Mouse (Mus musculus): ENCODE results near the gene Ppp3ca. TPM values are rescaled to one million over a fixed set of nuclear protein-coding genes. Genes with fewer than 3 reads are reported as not detected.

The Ppp3ca gene
- 16.8 and 20.6 TPM in 2 replicates for polyA plus RNA-seq (2012; rRNA removed)

DNA sequence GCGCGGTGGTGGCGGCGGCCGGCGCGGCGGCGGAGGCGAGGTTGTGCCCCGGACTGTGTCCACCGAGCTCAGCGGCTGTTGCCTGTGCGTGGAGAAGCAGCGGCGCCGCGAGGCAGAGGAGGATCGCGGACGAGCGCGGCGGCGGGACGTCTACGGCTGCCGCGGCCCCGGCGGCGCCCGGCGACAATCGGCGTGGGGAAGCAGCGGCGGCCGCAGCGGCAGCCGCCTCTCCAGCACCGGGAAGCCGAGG is at the start of gene Ppp3ca:
TSS of gene Ppp3ca (plus strand) at position 15 of the 250 bp plus-strand sequence.
- no peak for DNase-seq (ENCODE audit: low read depth)

DNA sequence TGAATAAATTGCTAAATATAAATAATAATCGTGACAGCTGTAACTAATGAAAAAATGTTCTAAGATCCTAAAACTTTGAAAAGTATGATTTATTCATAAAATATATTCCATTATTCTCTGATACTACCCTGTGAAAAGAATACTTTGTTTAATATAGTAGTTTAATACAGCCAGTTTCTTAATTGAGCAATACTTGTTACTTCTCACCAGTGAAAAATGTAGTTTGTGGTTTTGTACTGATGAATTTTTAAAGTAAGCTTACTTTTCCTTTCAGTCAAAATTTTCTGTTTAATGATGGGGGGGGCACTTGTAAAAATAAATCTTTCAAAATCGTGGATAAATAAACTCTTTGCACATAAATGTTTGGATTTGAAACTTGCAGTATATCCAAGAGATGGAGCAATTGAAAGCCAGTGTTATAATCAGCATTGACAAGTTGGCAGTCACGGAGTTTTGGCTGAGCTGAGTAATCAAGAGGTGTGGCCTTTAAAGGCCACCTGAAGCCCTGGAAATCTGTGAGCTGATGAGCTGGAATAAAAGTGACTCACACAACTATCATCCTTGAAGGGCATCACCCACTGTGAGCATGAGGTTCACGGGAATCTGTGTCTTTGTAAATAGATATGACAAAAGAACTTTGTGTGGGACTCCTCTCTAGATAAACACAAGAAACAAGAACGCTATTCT is 29.2 kb upstream of the Ppp3ca start:
- DNase-seq (ENCODE audit: low read depth) = peak; percentile 5

DNA sequence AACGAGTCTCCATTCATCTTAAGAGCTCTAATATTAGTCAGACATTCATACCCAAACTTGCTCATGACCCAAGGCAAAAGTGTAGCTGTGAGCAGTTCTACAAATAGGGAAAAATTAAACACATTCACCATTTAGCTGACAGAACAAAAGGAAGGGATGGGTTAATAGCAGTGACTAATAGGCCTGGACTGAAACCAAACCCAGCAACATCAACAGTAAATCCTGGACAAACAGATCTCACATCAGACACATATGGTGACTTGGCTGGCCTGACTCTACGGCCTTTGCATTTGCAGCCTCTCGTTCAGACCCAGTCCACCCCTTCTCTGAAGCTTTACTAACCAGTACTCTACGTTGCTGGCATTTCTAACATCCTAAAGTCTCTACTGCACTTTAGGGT is 19.0 kb upstream of the Ppp3ca start:
- no peak for DNase-seq (ENCODE audit: low read depth)

DNA sequence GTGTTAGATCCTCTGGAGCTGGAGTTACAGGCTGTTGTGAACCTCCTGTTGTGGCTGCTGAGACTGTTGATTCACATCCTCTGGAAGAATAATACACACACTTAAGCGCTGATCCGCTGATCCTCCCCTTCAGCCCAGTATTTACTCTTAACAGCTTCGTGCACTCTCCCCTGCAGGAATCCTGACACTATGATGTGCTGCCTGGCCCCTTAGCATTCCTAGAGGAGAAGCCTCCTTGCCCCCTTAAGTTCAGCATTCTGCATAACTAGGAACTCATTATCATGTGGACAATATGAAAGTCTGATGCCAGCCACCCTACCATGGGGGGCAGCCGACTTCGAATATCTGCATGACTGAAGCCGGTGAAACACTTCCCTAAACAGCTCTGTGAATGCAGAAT is 18.4 kb upstream of the Ppp3ca start:
- no peak for DNase-seq (ENCODE audit: low read depth)

DNA sequence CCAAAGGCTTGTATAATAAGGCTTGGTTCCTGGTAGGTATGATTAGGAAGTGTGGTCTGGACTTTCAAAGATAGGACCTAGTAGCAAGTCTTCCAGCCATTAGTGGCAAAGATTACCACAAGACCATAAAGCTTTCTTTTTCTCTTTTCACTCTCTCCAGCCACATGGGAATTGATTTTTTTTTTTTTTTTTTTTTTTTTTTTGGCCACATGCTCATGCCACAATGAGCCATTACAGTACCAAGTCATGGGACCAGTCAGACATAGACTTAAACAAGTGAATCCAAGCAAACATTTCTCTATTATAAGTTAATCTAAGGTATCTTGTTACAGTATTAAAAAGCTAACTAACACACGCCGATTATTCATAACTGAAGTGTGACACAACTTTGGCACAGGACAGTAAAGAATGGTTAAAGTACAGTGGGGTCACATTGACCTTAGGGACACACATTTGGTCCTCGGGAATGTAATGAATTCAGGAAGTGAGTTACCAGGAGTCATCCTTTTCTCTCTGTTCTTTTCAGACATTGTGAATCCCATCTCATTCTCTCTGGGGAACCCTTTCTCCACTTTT is 13.4 kb upstream of the Ppp3ca start:
- DNase-seq (ENCODE audit: low read depth) = no peak

DNA sequence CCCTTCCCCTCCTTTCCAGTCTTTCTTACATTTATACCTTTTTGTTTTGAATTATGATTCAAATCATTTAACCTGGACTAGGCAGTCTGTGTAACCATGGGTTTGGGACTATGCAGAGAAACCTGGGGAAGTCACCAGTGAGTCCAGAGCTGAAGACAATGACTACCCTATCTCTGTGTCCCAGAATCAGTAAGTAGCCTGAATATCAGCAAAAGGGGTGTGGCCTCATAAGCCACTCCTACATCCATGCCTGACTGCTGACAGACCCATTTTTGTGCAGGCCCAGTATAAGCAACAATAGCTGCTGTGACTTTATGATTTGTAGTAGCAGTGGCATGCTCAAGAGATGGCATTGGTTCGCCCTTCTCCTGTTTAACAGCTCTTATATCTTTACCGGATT is 11.2 kb upstream of the Ppp3ca start:
- DNase-seq (ENCODE audit: low read depth) = no peak

DNA sequence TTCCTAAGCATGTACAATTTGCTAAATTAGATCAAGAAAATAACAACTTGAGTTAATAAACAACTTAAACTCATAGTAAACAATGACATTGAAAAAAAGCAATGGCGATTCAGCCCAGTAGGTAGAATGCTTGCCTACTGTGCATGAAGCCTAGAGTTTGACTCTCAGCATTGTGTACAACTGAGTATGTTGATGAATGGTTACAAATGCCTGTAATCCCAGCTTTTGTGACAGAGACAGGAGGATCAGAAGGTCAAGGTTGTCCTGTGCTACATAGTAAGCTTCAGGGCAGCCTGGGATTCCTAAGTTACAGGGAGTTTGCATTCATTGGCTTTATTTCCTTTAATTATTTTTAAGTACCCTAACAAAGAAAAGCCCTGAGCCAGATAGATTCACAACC is 4.8 kb upstream of the Ppp3ca start:
- no peak for DNase-seq (ENCODE audit: low read depth)

DNA sequence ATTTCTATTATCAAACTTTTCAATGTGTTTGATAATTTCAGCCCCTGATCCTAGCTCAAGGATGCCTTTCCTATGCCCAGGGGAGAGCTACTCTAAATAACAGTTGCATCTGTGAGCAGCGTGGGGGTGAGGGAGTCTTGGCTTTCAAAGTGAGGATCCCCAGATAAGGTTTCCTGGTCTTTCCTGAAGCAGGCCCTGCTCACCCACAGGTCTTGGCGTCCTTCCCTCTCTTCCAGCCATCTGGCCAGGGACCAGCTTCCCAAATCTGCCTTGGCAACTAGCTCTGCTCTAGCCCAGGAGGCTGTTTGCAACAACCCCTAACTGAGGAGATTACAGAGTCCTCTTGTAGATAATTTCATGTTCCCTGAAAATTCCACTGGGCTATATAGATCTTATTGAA is 1.9 kb upstream of the Ppp3ca start:
- no peak for DNase-seq (ENCODE audit: low read depth)

DNA sequence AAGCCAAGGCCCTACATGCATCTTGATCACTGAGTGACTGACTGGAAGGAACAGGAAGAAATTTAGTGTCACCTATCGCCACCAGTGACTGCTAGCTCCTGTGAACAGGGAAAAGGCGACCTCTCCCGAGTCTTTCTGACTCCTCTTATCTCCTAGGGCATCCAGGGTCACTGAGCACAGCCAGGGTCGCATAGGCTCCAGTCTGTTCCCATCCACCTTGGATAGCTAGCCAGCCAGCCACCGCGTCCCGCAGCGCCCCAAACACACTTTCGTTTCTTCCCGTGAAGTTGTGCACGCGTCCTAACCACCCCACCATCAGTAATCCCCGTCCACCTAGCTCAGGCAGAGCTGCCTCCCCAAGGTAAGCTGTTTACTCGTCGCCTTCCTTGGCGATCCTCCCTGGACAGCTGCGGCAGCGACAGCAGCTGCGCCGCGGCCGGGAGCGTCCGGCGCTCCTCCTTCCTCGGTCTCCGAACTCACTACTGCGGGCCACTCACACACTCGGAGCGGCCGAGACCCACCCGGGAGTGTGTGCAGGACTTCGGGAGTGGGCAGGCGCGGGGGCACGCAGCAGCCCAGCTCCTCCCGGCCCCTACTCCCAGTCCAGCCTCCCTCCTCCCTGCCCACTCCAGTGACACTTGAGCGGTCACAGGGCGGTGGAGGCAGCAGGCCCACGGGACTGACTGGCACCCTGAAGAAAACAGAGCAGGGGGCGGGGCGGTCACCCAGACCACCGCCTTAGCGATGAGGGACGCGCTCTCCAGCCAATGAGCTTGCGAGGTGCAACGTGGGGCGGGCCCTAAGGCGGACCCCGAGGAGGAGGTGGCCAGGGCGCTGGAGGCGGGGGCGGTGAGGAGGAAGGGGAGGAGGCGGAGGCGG is 454 bp upstream of the Ppp3ca start:
- peak; percentile 34 for DNase-seq (ENCODE audit: low read depth)

DNA sequence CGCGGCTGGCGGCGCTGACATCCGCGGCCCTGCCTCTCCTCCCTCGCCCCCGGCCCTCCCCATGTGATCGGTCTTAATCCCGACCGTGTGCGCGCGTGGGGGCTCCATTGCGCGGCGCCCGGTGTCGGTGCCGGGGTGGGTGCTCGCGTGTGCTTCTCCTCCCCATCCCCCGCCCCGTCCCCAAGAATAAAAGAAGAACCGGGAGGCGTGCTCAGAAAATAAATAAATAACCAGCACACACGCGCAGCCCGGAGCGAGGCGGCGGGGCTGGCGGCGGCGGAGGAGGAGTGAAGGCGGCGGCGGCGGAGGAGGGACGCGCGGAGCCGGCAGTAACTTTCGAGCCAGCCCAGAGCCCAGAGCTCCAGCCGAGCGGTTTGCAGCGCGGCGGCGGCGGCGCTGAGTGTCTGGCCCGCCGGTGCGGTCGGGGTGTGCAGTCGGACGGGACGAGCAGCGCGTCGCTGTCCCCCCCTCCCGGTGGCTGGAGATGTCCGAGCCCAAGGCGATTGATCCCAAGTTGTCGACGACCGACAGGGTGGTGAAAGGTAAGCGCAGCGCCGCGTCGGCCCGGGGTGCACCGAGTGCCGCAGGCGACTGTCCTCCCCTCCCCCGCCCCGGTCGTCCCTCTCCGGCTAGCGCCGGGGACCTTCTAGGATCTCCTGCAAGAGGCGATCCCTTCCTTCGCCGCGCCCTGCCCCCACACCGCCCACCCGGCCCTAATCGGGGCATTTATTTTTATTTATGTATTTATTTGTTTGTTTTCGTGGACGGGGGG is 622 bp downstream of the Ppp3ca start:
- DNase-seq (ENCODE audit: low read depth) = no peak

DNA sequence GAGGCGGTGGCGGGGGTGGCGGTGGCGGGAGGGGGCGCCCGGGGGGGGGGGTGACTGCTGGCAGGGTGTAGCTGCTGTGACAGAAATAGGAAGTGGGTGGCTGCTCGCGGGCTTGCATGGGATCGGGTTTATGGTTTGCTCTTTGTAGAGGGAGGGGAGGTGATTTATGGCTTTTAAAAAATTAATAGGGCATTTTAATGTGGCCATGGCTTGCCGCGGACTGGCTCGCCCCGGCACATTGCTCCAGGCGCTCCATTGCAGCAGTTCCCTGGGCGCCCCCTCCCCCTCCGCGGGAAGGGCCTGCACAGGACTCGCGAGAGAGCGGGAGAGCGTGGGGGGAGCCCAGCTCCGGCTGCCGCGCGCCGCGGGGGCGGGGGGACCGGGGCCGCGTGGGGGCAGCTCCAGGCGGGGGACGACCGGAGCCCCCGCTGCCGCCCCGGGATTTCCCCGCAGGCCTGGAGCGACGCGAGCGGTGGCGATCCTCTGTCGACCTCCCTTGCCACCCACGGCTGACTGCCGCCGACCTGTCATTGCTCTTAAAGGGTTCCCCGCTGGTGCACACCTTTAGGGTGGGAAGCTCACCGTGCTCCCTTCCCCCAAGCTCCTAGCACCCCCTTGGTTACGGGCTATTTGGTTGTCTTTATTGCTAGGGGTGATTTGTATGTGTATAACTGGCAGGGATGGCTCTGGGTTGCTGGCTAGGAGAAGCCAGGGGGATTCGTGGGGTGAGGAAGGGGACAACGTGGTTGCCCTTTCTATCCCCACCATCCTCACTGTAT is 1.4 kb downstream of the Ppp3ca start:
- DNase-seq (ENCODE audit: low read depth) = no peak

DNA sequence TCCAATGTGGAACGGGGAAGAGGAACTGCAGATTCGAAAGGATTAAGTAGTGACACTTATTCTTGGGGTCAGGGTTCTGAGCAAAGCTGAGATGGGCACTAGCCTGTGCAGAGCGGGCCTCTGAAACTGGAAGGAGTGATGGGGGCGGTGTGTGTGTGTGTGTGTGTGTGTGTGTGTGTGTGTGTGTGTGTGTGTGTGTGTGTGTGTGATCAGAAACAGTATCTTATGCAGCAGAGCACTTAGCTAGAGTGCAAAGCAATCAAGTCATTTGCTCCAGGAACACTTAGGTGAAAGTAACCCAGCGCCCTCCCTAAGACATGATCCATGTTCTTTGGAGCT is 2.0 kb downstream of the Ppp3ca start:
- no peak for DNase-seq (ENCODE audit: low read depth)

DNA sequence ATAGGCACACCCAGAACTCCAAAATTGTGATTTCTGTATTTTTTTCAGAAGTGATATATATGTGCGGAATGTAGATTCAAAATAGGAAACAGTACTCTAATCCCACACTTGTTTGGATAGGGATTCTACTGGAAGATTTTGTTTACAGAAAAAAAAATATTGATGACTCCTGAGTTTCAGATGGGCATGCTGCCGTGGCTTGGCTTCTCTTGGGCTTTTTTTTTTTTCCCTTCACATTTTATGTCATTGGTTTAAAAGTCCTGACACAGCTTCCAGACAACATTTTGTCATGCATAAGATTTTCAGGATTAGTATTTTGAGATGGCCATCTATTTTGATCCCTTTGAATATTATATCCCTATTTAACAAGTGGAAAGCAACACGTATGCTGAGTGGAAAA is 2.9 kb downstream of the Ppp3ca start:
- no peak for DNase-seq (ENCODE audit: low read depth)

DNA sequence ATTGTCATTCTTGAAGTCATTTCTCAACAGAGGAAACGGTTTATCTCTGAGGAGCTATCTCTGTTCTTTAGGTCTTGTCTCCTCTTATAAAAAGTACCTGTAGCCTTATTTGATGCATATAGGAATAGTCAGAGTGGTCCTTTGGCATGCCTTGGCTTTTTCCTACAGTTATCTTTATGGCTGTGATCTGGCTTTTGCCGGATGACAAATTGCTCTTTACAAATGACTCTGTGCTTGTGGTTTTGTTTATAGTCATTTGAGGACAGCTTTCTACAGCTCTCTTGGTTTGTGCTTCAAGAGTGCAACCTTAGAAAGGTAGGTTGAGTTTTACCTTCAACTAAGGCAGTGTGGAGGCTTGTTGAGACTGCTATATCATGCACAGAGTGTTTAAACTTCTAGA is 3.4 kb downstream of the Ppp3ca start:
- no peak for DNase-seq (ENCODE audit: low read depth)

DNA sequence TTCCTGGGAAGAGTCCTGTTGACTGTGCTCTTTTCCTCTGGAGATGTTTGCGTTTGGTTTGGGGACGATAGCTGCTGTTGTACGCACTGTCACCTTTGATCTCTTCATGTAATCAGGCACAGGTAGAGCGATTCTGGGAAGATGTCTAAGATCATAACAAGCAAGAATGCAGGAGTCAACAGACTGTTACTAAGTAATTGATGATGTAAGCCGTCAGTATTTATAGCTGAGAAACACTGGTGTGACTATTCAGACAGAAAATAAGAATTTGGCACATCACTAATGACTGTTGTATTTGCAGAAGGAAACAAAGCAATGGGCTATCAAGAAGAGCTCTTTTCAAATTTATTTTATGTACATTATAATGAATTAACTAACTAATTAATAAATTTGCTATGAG is 4.6 kb downstream of the Ppp3ca start:
- no peak for DNase-seq (ENCODE audit: low read depth)

DNA sequence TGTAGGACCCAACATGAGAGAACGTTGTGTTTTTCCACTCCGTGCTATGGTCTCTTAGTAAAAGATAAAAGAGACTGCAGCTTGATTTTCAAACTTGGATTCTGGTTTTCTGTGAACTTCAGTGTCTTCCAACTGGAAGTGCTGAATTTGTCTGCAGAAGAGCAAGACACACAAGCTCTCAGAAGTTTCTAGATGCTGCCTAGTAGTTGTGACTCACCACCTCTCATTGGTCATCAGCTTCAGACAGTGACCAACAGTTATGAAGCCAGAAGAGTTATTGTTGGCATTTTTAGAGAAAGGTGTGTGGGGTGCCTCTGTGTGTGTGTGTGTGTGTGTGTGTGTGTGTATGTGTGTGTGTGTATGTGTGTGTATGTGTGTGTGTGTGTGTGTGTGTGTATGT is 7.1 kb downstream of the Ppp3ca start:
- no peak for DNase-seq (ENCODE audit: low read depth)

DNA sequence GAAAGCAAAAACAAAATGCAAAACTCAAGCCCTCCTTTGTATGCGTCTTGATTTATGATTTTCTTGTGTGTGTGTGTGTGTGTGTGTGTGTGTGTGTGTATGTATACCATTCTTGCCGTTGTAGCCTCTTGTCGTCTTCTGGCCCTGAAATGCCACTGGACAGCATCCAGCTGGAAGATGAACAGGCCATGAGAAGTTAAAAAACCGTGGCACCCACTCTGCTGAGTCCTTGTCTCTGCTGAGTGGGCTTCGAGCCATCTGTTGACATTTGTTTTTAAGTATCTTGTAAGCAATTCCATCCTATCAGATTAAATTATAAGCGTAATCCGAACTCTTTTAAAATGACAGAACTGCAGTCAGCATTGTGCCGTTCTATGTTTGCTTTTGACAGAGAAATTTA is 8.5 kb downstream of the Ppp3ca start:
- no peak for DNase-seq (ENCODE audit: low read depth)

DNA sequence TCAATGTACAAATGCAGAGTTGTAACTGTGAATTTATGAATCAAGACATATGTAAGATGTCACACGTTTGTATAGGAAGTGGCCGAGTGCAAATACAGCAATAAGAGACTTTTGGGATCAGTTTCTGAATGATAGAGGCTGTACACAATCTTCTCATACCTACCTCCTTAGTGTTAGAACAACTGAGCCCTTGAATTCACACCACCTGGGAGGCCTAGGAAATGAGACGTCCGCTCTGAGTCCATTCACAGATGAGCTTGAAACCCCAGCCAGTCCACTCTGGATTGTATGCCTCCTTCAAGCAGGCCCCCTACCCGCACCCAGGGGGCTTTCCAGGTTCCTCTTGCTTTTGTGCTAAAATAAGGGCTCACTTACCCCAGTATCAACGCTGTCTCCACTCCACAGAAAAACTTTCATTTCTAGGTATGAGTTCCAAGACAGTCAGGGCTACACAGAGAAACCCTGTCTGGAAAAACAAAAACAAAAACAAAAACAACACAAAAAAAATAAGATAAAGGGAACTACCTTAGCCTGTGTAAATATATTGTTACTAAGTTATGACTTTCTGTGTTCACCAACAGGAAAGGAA is 10.1 kb downstream of the Ppp3ca start:
- no peak for DNase-seq (ENCODE audit: low read depth)

DNA sequence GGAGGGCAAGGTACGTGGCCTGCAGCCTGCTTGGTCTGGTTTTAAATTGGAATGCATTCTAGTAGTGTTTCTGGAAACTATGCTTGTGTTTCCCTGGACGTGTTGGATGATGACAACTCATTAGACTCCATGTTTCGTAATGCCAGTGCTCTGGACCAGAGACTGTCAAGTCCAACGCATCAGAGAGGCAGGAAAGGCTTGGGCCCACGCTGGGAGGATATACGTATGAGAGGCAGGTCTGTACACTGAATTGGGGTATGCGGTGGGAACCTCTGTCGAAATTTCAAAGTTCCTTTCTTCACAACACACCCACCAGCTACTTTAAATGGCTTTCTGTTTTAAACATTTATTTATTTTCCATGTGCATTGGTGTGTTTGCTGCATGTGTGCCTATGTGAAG is 12.3 kb downstream of the Ppp3ca start:
- DNase-seq (ENCODE audit: low read depth) = no peak

DNA sequence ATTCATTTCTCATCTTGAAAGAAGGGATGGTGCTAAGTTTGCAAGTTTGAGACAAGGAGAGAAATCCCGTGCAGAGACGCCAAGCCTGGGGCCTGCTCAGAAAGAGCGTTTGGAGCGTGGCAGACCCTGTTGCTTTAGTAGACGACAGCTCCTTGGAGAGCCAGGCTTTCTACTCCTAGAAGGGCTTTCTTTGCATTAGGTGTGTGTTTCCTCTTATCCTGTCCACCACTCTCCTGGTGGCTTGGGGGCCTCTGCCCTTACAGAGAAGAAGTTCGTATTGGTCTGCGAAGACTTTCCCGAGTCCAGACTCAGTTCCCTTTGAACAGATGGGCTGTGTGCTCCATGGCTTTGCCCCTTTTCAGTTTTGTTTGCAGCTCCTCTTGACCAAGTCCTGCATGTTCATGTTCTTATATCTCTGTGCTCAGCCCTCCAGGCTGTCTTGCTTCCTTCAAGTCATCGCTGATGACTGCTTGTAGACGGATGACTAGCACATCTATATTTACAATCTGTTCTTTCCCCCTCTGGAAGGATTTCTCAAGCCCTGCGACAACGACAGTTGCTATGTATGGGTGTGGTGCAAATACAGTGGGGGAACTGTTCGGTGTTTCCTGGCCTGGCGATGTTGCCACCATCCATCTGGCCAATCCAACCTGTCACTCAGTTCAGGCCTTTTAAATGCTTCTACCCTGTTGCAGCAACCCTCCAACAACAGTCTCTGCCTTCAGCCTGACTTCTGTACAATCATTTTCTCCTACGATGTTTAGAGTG is 14.5 kb downstream of the Ppp3ca start:
- DNase-seq (ENCODE audit: low read depth) = no peak

DNA sequence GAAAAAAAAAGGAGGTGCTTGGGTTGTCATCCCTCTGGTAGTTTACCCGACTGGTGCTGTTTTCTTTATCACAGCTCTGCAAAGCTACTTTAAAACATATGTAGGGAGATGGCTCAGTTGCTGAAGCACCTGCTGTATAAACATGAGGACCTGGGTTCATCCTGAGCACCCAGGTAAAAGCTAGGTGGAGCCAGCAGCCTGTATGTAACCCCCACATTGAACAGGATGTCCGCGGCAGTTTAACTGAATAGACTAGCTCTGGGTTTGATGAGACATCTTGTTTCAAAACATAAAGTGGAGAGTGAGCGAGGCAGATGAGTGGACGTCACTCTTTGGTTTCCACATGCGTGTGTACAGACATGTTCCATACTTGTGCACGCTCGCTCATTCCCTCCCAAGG is 16.5 kb downstream of the Ppp3ca start:
- DNase-seq (ENCODE audit: low read depth) = no peak

Measured in gonadal fat pad, adult 2 months (tissue).